Mouse (Mus musculus) Muller cell, postnatal 12 days (primary cell): ENCODE data around the gene Apol8.
A peak's percentile ranks its signal among the peaks of the same experiment; 100 is the strongest.

Experiments
- DNase-seq: peaks from one replicate; pipeline ENCODE4 v3.0.0-alpha.2; 2015; ENCODE audit errors: inconsistent ontology term

Gene Apol8

GRCm38 (mm10) chr15:77756848-77757247 is at the start of gene Apol8:
Apol8 (minus strand) TSS chr15:77757003.
- DNase-seq: peak; percentile 36

DNA sequence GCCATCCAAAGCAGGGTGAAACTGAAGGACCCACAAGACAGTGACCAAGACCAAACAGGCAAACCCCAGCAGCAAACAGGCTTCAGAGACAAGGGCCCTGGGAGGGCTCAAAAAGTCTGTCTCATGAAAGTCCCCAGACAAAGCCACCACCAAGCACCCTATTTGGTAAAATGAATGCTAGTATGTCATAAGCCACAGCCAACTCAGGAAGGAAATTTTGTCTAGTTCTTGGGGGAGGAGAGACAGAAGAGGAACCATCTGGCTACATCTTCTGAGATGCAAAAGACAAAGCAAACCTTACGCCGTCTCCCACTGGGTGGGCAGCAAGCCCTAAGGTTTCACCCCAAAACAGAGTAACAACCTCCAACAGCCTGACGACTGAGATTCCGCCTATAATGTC is 48.9 kb upstream of the Apol8 start:
- DNase-seq: no peak

DNA sequence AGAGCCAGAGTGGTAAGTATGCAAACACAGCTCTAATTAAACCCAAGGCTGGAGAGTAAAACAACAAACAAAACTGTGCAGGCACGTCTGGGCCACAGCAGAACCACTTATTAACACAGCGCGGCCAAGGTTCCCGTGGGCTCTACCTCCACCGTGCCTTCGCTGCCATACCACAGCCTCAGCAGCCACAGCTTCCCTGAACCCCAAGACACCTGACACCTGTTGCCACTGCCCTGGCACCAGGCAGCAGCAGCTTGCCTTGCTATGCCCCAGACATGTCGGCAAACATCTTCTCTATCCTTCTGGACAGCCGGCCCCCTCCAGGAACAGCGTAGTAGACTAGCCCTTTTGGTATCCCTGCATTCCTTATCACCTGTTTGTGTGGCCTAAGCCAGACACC is 48.1 kb upstream of the Apol8 start:
- DNase-seq: no peak

DNA sequence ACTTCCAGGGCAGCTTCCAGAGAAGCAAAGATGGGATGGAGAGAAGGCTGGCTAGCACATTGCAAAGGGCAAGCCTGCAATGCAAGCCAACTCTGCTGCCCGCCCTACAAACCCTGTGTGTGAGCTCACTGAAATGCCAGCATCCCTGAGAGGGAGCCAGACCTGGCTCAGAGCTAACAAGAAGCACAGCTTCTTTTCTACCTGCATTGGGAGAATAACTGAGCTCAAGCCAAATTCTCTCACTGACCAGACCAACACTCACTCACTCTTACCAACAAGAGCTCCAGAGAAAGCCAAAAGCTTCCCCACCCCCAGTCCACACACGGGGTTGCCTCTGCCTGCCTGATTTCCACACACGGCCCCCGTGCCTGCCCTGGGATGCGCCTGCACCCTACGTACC is 47.7 kb upstream of the Apol8 start:
- DNase-seq: no peak

DNA sequence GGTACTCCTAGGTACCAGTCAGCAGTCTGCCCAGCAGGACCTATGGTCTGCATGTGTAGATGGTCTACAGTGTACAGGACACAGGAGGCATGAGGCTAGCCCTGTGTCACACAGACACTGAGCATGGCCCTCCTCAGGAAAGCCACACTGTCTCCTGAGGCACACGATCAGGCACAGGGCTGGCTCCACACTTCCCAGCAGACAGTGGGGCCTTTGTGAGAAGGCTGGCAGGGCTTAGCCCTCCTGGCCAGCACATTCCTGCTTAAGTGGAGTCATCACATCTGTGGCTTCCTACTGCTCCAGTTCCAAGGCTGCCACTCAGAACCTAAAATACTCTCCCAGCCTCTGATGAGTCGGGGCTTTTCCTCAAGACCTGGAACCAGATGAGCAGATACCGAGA is 46.9 kb upstream of the Apol8 start:
- peak; percentile 91 for DNase-seq

DNA sequence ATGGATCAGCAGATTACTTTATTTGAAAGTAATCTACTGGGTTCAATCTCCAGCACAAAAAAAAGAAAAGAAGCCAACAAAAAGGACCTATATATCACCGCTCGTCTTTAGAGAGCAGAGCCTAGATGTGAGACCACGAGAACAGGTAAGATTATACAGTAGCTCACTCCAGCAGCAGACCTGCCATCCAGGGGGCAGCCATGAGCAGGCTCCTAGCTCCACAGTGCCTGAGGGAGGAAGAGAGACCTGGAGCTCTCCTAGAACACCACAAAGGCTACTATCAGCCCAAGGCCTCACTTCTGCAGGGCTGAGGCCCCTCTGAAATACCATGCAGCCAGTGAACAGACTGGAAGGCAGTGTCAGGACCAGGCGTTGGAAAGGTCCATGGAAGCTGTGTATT is 46.2 kb upstream of the Apol8 start:
- no peak for DNase-seq

GRCm38 (mm10) chr15:77801188-77801587 is 44.4 kb upstream of the Apol8 start:
- no peak for DNase-seq

- peak; percentile 87 for DNase-seq
Observed at GRCm38 (mm10) chr15:77800511-77800910, 43.7 kb upstream of the Apol8 start.

- DNase-seq: no peak
Observed at GRCm38 (mm10) chr15:77799491-77800474, 43.0 kb upstream of the Apol8 start.

DNA sequence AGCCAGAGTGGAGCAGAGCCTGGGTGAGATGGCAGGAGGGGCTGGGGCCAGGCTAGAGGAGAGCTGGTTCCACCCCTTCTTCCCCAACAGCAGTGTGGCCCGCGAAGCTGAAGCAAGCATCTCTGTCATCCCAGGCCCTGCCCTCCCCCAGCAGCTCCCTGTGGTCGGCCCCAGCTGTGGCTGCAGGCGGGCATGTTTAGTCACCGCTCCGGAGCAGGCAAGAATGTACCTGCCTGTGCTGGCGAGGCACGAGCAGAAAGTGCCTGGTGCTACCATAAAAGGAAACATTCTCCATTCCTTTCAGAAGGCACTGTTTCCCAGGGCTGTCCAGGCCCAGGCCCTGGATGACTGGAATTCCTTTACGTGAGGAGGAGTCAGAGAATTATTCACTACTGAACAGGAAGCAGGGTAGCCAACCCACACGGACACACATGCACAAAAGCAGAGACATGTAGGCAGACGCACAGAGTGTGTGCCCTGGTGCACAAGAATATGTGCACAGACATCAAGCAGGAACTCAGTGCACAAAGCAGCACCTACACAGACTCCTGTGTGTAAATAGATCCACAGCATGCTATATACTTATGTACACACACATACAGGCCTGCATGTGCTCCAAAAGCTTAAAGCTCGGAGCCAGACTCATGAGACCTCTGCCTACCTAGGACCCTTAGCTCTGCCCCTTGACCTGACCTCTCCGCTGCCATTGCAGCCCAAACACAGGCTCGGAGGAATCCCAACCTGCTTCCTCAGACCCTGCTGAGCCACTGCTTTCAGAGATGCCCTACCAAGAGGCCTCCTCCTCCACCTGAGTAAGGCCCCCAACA is 42.1 kb upstream of the Apol8 start:
- peak; percentile 98 for DNase-seq

DNA sequence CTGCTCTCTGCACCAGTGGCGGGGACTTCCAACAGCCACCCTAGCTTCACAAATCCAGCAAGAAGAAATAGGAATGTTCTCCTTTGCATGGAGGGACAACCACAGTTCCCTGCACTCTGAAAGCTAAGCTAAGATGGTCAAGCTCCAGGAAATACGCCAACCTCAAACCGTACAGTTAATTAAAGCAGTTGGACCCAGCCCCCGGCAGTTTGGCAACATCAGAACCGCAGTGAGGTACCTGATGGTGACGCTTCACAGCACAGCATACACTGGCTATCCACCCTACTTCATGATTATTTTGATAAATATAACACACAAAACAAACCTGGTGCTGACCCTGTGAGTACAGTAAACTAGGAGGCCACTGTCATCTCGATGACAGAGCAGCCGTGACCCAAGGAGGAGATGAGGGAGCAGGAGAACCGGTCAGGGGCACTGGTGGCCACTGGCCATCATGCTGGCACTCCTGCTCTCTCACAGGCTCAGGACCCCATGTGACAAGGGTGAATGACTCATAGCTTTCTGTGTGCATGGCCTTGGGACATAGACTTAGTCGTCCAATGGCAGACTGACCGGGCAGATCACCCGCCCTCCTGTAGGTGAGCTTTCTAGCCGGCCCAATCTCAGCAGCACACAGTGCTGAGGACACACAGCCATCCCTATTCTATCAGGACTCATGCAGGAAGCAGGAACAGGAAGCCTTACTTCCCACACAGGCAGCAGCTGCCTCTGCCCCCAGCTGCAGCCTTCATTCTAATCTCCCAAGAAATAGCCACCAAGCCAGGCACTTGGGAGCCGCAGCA is 41.0 kb upstream of the Apol8 start:
- peak; percentile 85 for DNase-seq

- DNase-seq: no peak
Observed at GRCm38 (mm10) chr15:77796409-77797035, 39.7 kb upstream of the Apol8 start.

- DNase-seq: peak; percentile 52
Observed at GRCm38 (mm10) chr15:77794908-77795356, 38.1 kb upstream of the Apol8 start.

- DNase-seq: peak; percentile 76
Observed at GRCm38 (mm10) chr15:77794138-77794907, 37.5 kb upstream of the Apol8 start.

- peak; percentile 38 for DNase-seq
Observed at GRCm38 (mm10) chr15:77793554-77793953, 36.8 kb upstream of the Apol8 start.

GRCm38 (mm10) chr15:77793094-77793493 is 36.3 kb upstream of the Apol8 start:
- no peak for DNase-seq

DNA sequence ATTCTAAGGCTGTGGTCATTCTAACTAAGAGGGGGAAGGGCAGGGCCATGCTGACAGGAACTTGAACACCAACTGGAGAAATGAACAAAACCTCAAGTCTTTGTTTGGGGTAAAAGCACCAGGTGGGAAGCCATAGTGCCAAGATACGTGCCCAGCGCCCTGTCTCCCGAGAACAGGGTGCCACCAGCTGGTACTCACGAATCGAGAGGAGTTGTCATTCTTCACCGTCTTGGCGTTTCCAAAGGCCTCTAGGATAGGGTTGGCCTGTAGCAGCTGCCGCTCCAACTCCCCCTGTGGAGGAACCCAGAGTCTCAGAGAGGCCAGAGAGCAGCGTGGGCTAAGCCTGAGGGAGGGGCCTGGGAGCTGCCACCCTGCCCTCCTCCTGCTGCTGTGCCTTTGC is 35.3 kb upstream of the Apol8 start:
- no peak for DNase-seq

GRCm38 (mm10) chr15:77790656-77791405 is 34.0 kb upstream of the Apol8 start:
- no peak for DNase-seq

DNA sequence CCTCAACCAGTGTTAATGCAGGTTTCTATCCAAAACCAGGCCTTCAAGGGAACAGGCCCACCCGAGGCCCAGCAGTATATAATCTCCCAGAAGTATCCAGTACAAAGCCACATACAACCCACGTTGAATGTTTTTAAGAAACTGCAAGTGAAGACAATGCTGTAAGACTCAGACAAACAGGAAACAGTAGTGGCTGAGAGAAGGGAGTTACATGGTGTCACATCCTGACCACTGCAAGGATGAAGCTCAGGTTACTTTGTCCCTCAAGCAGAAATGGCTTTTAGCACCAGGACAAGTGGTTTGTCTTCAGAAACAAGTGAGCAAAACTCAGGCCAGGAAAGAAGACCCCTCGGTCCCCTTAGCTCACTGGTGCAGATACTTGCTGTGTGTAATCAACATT is 32.4 kb upstream of the Apol8 start:
- no peak for DNase-seq

GRCm38 (mm10) chr15:77788356-77788755 is 31.6 kb upstream of the Apol8 start:
- DNase-seq: no peak
